Mouse (Mus musculus): Measurements from ENCODE around the gene Srp68. TPM values are rescaled to one million over a fixed set of nuclear protein-coding genes. Genes with fewer than 3 reads are reported as not detected.

Gene Srp68
- polyA plus RNA-seq, 1 experiment from 2014 or later, result 53.0 TPM

GRCm38 (mm10) chr11:116298221-116298620 is 24.2 kb upstream of the Srp68 start:
- no peak for TF ChIP-seq EP300 (optimal IDR thresholded peaks at IDR 0.05)
- no peak for TF ChIP-seq CTCF (IDR thresholded peaks at IDR 0.05; ENCODE audit: low read depth)
- no peak for DNase-seq (ENCODE audit: low spot score)
- Histone ChIP-seq H3K27me3 (ENCODE audit: control insufficient read depth, insufficient read depth, low read length) (no peaks in the 10 kb centered on the region), H3K9ac (ENCODE audit: low read length) (no peak overlapping the region), H3K27ac (replicated peaks) (no peak overlapping the region), H3K36me3 (ENCODE audit: control insufficient read depth, insufficient read depth, low read length) (peaks cover 20% of the 10 kb centered on the region), H3K9me3 (ENCODE audit: control insufficient read depth, low read length) (no peaks in the 10 kb centered on the region), H3K4me3 (ENCODE audit: low read depth, low read length) (no peak overlapping the region), H3K4me1 (replicated peaks; ENCODE audit: control insufficient read depth, insufficient read depth) (no peaks in the 10 kb centered on the region), H3K4me2 (replicated peaks; ENCODE audit: low read depth) (no peak overlapping the region)
- no peak for ATAC-seq (ENCODE audit: low FRiP score, low TSS enrichment)
- WGBS, result 91% methylated on average over 11 of the region's 11 CpGs

GRCm38 (mm10) chr11:116297017-116297416 is 23.0 kb upstream of the Srp68 start:
- DNase-seq (ENCODE audit: low spot score) (no peak), ATAC-seq (ENCODE audit: low FRiP score, low TSS enrichment) (no peak)

DNA sequence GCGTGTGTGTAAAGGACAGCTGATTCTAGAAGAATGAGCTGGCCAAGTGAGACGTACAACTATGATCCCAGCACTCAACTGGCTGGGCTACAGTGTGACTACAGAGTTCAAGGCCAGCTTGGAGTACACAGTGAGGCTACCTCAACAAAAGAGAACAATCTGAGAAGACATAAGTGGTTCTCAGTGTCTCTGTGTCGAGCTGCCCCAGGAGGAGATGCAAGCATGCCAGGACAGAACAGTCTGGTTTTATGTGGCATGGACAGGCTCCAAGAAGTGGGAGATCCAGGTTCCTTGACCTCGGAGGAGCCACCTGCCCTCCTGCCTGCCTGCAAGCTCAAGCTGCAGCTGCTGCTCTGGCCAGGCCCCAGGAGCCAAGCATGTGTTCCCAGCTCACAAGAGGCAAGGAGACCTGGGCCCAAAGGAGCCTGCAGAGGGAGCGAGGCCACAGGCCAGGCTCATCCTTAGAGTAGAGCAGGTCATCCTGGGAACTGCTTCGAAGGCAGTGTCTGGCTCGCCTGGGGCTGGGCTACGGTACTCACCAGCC is 22.2 kb upstream of the Srp68 start:
- H3K9me3 ChIP-seq (ENCODE audit: control insufficient read depth, low read length), result no peaks in the 10 kb centered on the region
- WGBS, result 84% methylated on average over 8 of the region's 8 CpGs
- H3K36me3 ChIP-seq (ENCODE audit: control insufficient read depth, insufficient read depth, low read length), result peaks cover 14% of the 10 kb centered on the region

More at GRCm38 (mm10) chr11:116297017-116297416, 23.0 kb upstream of the Srp68 start:
- Histone ChIP-seq H3K4me3 (ENCODE audit: low read depth, low read length) (no peak overlapping the region), H3K27ac (replicated peaks) (no peak overlapping the region), H3K9me3 (ENCODE audit: control insufficient read depth, low read length) (no peaks in the 10 kb centered on the region), H3K36me3 (ENCODE audit: control insufficient read depth, insufficient read depth, low read length) (peaks cover 18% of the 10 kb centered on the region), H3K9ac (ENCODE audit: low read length) (no peak overlapping the region), H3K4me1 (replicated peaks; ENCODE audit: control insufficient read depth, insufficient read depth) (no peaks in the 10 kb centered on the region), H3K4me2 (replicated peaks; ENCODE audit: low read depth) (no peak overlapping the region), H3K27me3 (ENCODE audit: control insufficient read depth, insufficient read depth, low read length) (no peaks in the 10 kb centered on the region)
- WGBS, result 64% methylated on average over 3 of the region's 3 CpGs
- TF ChIP-seq EP300 (optimal IDR thresholded peaks at IDR 0.05), result no peak
- TF ChIP-seq CTCF (IDR thresholded peaks at IDR 0.05; ENCODE audit: low read depth), result no peak

GRCm38 (mm10) chr11:116294319-116294718 is 20.3 kb upstream of the Srp68 start:
- Histone ChIP-seq H3K9ac (ENCODE audit: low read length) (no peak overlapping the region), H3K36me3 (ENCODE audit: control insufficient read depth, insufficient read depth, low read length) (peaks cover 9% of the 10 kb centered on the region), H3K4me3 (ENCODE audit: low read depth, low read length) (no peak overlapping the region), H3K27me3 (ENCODE audit: control insufficient read depth, insufficient read depth, low read length) (no peaks in the 10 kb centered on the region), H3K27ac (replicated peaks) (0 out of 2 replicates have a peak overlapping the region, but pooled peaks have one; percentile 18), H3K9me3 (ENCODE audit: control insufficient read depth, low read length) (no peaks in the 10 kb centered on the region), H3K4me2 (replicated peaks; ENCODE audit: low read depth) (no peak overlapping the region), H3K4me1 (replicated peaks; ENCODE audit: control insufficient read depth, insufficient read depth) (no peaks in the 10 kb centered on the region)
- DNase-seq (ENCODE audit: low spot score) (peak; percentile 76), ATAC-seq (ENCODE audit: low FRiP score, low TSS enrichment) (peak; percentile 81)
- TF ChIP-seq EP300 (optimal IDR thresholded peaks at IDR 0.05) (no peak), CTCF (IDR thresholded peaks at IDR 0.05; ENCODE audit: low read depth) (peak; percentile 88)
- 21% methylated on average over 5 of the region's 5 CpGs for WGBS

More for the DNA sequence above, 22.2 kb upstream of the Srp68 start:
- no peak overlapping the region for H3K4me3 ChIP-seq (ENCODE audit: low read depth, low read length)
- no peaks in the 10 kb centered on the region for H3K27me3 ChIP-seq (ENCODE audit: control insufficient read depth, insufficient read depth, low read length)
- ATAC-seq (ENCODE audit: low FRiP score, low TSS enrichment) (no peak), DNase-seq (ENCODE audit: low spot score) (no peak)
- H3K9ac ChIP-seq (ENCODE audit: low read length), result no peak overlapping the region
- no peaks in the 10 kb centered on the region for H3K4me1 ChIP-seq (replicated peaks; ENCODE audit: control insufficient read depth, insufficient read depth)
- no peak overlapping the region for H3K4me2 ChIP-seq (replicated peaks; ENCODE audit: low read depth)
- no peak for TF ChIP-seq EP300 (optimal IDR thresholded peaks at IDR 0.05)
- no peak for TF ChIP-seq CTCF (IDR thresholded peaks at IDR 0.05; ENCODE audit: low read depth)
- H3K27ac ChIP-seq (replicated peaks), result no peak overlapping the region

GRCm38 (mm10) chr11:116293538-116294137 is 19.6 kb upstream of the Srp68 start:
- no peak overlapping the region for H3K4me3 ChIP-seq (ENCODE audit: low read depth, low read length)
- H3K4me1 ChIP-seq (replicated peaks; ENCODE audit: control insufficient read depth, insufficient read depth), result no peaks in the 10 kb centered on the region
- H3K9ac ChIP-seq (ENCODE audit: low read length), result peak overlapping the region; percentile 23; the same call in 1 of the 2 replicates
- H3K4me2 ChIP-seq (replicated peaks; ENCODE audit: low read depth), result no peak overlapping the region
- no peaks in the 10 kb centered on the region for H3K27me3 ChIP-seq (ENCODE audit: control insufficient read depth, insufficient read depth, low read length)
- H3K27ac ChIP-seq (replicated peaks), result 0 out of 2 replicates have a peak overlapping the region, but pooled peaks have one; percentile 18
- ATAC-seq (ENCODE audit: low FRiP score, low TSS enrichment) (0 out of 2 replicates have a peak, but pooled peaks have one; percentile 11), DNase-seq (ENCODE audit: low spot score) (no peak)
- no peak for TF ChIP-seq CTCF (IDR thresholded peaks at IDR 0.05; ENCODE audit: low read depth)
- TF ChIP-seq EP300 (optimal IDR thresholded peaks at IDR 0.05), result no peak
- 79% methylated on average over 11 of the region's 12 CpGs for WGBS
- peaks cover 14% of the 10 kb centered on the region for H3K36me3 ChIP-seq (ENCODE audit: control insufficient read depth, insufficient read depth, low read length)
- H3K9me3 ChIP-seq (ENCODE audit: control insufficient read depth, low read length), result no peaks in the 10 kb centered on the region

- Histone ChIP-seq H3K36me3 (ENCODE audit: control insufficient read depth, insufficient read depth, low read length) (peaks cover 15% of the 10 kb centered on the region), H3K27me3 (ENCODE audit: control insufficient read depth, insufficient read depth, low read length) (no peaks in the 10 kb centered on the region)
- WGBS, result 94% methylated on average over 13 of the region's 13 CpGs
Measured at GRCm38 (mm10) chr11:116292401-116292800, 18.4 kb upstream of the Srp68 start.

More at GRCm38 (mm10) chr11:116292401-116292800, 18.4 kb upstream of the Srp68 start:
- H3K9ac ChIP-seq (ENCODE audit: low read length), result no peak overlapping the region
- no peaks in the 10 kb centered on the region for H3K4me1 ChIP-seq (replicated peaks; ENCODE audit: control insufficient read depth, insufficient read depth)
- H3K4me2 ChIP-seq (replicated peaks; ENCODE audit: low read depth), result no peak overlapping the region
- ATAC-seq (ENCODE audit: low FRiP score, low TSS enrichment), result no peak
- DNase-seq (ENCODE audit: low spot score), result no peak
- no peak overlapping the region for H3K27ac ChIP-seq (replicated peaks)
- TF ChIP-seq EP300 (optimal IDR thresholded peaks at IDR 0.05), result no peak
- TF ChIP-seq CTCF (IDR thresholded peaks at IDR 0.05; ENCODE audit: low read depth), result no peak
- no peaks in the 10 kb centered on the region for H3K9me3 ChIP-seq (ENCODE audit: control insufficient read depth, low read length)
- H3K4me3 ChIP-seq (ENCODE audit: low read depth, low read length), result no peak overlapping the region

Measured in stomach, postnatal 0 days (tissue).